Mouse (Mus musculus) splenic B cell, adult 2 months (primary cell): ENCODE data around the gene Psenen.

Experiments
- DNase-seq: peaks from one replicate; pipeline ENCODE4 v3.0.0-alpha.2; 2011; ENCODE audit warnings: low read depth, low spot score
- H3K27me3 ChIP-seq: 2 replicates; pipeline ENCODE4 v1.6.1; 2012; ENCODE audit warnings: mild to moderate bottlenecking, low read length, moderate library complexity, mixed read lengths; ENCODE audit not compliant: control insufficient read depth, poor library complexity, insufficient read depth, severe bottlenecking
- H3K36me3 ChIP-seq: 2 replicates; pipeline ENCODE4 v1.6.1; 2012; ENCODE audit warnings: mild to moderate bottlenecking, low read length, moderate library complexity, mixed read lengths; ENCODE audit not compliant: control insufficient read depth, poor library complexity, insufficient read depth, severe bottlenecking

The Psenen gene

GRCm38 (mm10) chr7:30593579-30594509, 30.4 kb upstream of the Psenen start:
- Histone ChIP-seq H3K36me3 (no peaks in the 10 kb centered on the region), H3K27me3 (no peaks in the 10 kb centered on the region)
- peak; percentile 61 for DNase-seq

- Histone ChIP-seq H3K27me3 (no peaks in the 10 kb centered on the region), H3K36me3 (no peaks in the 10 kb centered on the region)
- peak; percentile 35 for DNase-seq
Observed at GRCm38 (mm10) chr7:30592772-30593423, 29.5 kb upstream of the Psenen start.

GRCm38 (mm10) chr7:30591605-30591951, 28.2 kb upstream of the Psenen start:
- Histone ChIP-seq H3K27me3 (no peaks in the 10 kb centered on the region), H3K36me3 (no peaks in the 10 kb centered on the region; the same call in 1 of the 2 replicates)
- no peak for DNase-seq

- Histone ChIP-seq H3K36me3 (no peaks in the 10 kb centered on the region; the same call in 1 of the 2 replicates), H3K27me3 (no peaks in the 10 kb centered on the region)
- no peak for DNase-seq
Observed at GRCm38 (mm10) chr7:30590927-30591604, 27.6 kb upstream of the Psenen start.

- Histone ChIP-seq H3K27me3 (no peaks in the 10 kb centered on the region), H3K36me3 (no peaks in the 10 kb centered on the region; the same call in 1 of the 2 replicates)
- DNase-seq = peak; percentile 79
Observed at GRCm38 (mm10) chr7:30589435-30590301, 26.2 kb upstream of the Psenen start.

GRCm38 (mm10) chr7:30588676-30589434, 25.4 kb upstream of the Psenen start, which contains the start of gene Kmt2b:
Gene Kmt2b, minus strand, starts transcription at chr7:30588726.
- H3K36me3 ChIP-seq = no peaks in the 10 kb centered on the region; the same call in 1 of the 2 replicates
- no peaks in the 10 kb centered on the region for H3K27me3 ChIP-seq

GRCm38 (mm10) chr7:30587842-30588667, 24.6 kb upstream of the Psenen start:
- H3K27me3 ChIP-seq = no peaks in the 10 kb centered on the region
- DNase-seq = peak; percentile 56
- H3K36me3 ChIP-seq = no peaks in the 10 kb centered on the region; the same call in 1 of the 2 replicates

More at GRCm38 (mm10) chr7:30588676-30589434, 25.4 kb upstream of the Psenen start, which contains the start of gene Kmt2b:
- peak; percentile 94 for DNase-seq

GRCm38 (mm10) chr7:30586455-30587020, 23.1 kb upstream of the Psenen start:
- Histone ChIP-seq H3K36me3 (peaks cover 3% of the 10 kb centered on the region; the same call in 1 of the 2 replicates), H3K27me3 (no peaks in the 10 kb centered on the region)
- DNase-seq = no peak

- no peaks in the 10 kb centered on the region for H3K27me3 ChIP-seq
- peaks cover 7% of the 10 kb centered on the region; the same call in 1 of the 2 replicates for H3K36me3 ChIP-seq
- DNase-seq = no peak
Observed at GRCm38 (mm10) chr7:30585170-30585569, 21.7 kb upstream of the Psenen start.

- peaks cover 12% of the 10 kb centered on the region for H3K36me3 ChIP-seq
- H3K27me3 ChIP-seq = no peaks in the 10 kb centered on the region
- no peak for DNase-seq
Observed at GRCm38 (mm10) chr7:30584339-30584738, 20.9 kb upstream of the Psenen start.

GRCm38 (mm10) chr7:30581547-30581946, 18.1 kb upstream of the Psenen start:
- peaks cover 17% of the 10 kb centered on the region for H3K36me3 ChIP-seq
- no peak for DNase-seq
- no peaks in the 10 kb centered on the region for H3K27me3 ChIP-seq

GRCm38 (mm10) chr7:30579950-30580349, 16.5 kb upstream of the Psenen start:
- DNase-seq = no peak
- H3K27me3 ChIP-seq = no peaks in the 10 kb centered on the region
- H3K36me3 ChIP-seq = peaks cover 21% of the 10 kb centered on the region
